In genomic region chr17:17870892-17871550, GRCm38 (mm10) we compare ENCODE assay signal across 36 mouse cellular contexts. TPM values are rescaled to one million over a fixed set of nuclear protein-coding genes. Genes with fewer than 3 reads are reported as not detected.
A peak's percentile ranks its signal among the peaks of the same experiment; 100 is the strongest.
DNase-seq lines count a peak whose midpoint lies in the region; ATAC-seq and TF ChIP-seq lines count a peak whose summit lies in the region.
"Had no signal": no experiment of that assay in that cellular context is flagged by ENCODE, and none has a peak within 500 bp of the region (broad histone marks: within the 10 kb centered on the region; RNA-seq: fewer than 3 reads in every experiment).

No protein-coding gene starts in this region.

- no peaks in the 10 kb centered on the region for H3K27me3 ChIP-seq in hindbrain, embryonic 11.5 days (ENCODE audit: control insufficient read depth, insufficient read depth, low read length)
- H3K27me3 ChIP-seq: limb, embryonic 13.5 days; liver, embryonic 15.5 days had no signal

- 15% methylated on average over 2 of the region's 2 CpGs for WGBS in macrophage (ENCODE audit: missing documents)
- WGBS in hindbrain, embryonic 11.5 days: 84% methylated on average over 2 of the region's 2 CpGs

- no peak for TF ChIP-seq POLR2A in bone marrow macrophage, adult 2 months (IDR thresholded peaks at IDR 0.05; ENCODE audit: borderline replicate concordance, low read depth, low read length)

- intact Hi-C loops in left cerebral cortex, postnatal 4 days (cut with DNase I): no loop called here

- peaks cover 52% of the 10 kb centered on the region for H3K4me1 ChIP-seq in bone marrow macrophage, adult 2 months (ENCODE audit: control insufficient read depth, insufficient read depth, low read length)
- H3K4me1 ChIP-seq in hindbrain, embryonic 11.5 days (replicated peaks; ENCODE audit: control insufficient read depth, insufficient read depth, low read length): no peaks in the 10 kb centered on the region
- H3K4me1 ChIP-seq: limb, embryonic 13.5 days had no signal

- no peaks in the 10 kb centered on the region for H3K9me3 ChIP-seq in hindbrain, embryonic 11.5 days (ENCODE audit: control insufficient read depth, low read length)
- H3K9me3 ChIP-seq: limb, embryonic 13.5 days; liver, embryonic 15.5 days had no signal

- H3K4me2 ChIP-seq in hindbrain, embryonic 11.5 days (replicated peaks; ENCODE audit: low read depth, low read length): no peak overlapping the region
- H3K4me2 ChIP-seq: heart, embryonic 11.5 days; hindbrain, embryonic 14.5 days; limb, embryonic 13.5 days; liver, embryonic 15.5 days had no signal

- H3K36me3 ChIP-seq in macrophage (ENCODE audit: inconsistent target): no peaks in the 10 kb centered on the region
- H3K36me3 ChIP-seq in hindbrain, embryonic 11.5 days (ENCODE audit: control insufficient read depth, insufficient read depth, low read length): no peaks in the 10 kb centered on the region
- H3K36me3 ChIP-seq: liver, embryonic 15.5 days had no signal

- H3K79me2 ChIP-seq in macrophage (ENCODE audit: inconsistent target): no peaks in the 10 kb centered on the region

- ATAC-seq in hindbrain, embryonic 11.5 days (ENCODE audit: low FRiP score): no peak
- ATAC-seq: activated CD4-positive, CD25-positive, alpha-beta regulatory T cell, adult 4 months; forebrain, embryonic 16.5 days; intestine, postnatal 0 days had no signal

- peak overlapping the region; percentile 92 for H3K27ac ChIP-seq in bone marrow macrophage, adult 2 months (ENCODE audit: insufficient read depth, low read depth, low read length)
- H3K27ac ChIP-seq in macrophage: peak overlapping the region; percentile 90
- no peak overlapping the region for H3K27ac ChIP-seq in hindbrain, embryonic 11.5 days (ENCODE audit: low read depth, low read length)
- H3K27ac ChIP-seq: hindbrain, embryonic 14.5 days; limb, embryonic 13.5 days; liver, embryonic 15.5 days had no signal

- TF ChIP-seq CTCF in bone marrow macrophage, adult 2 months (IDR thresholded peaks at IDR 0.05; ENCODE audit: low read depth, low read length): no peak

- no peak overlapping the region for H3K9ac ChIP-seq in hindbrain, embryonic 11.5 days (ENCODE audit: low read depth, low read length)
- H3K9ac ChIP-seq: hindbrain, embryonic 14.5 days; limb, embryonic 13.5 days; liver, embryonic 15.5 days had no signal

- DNase-seq in 3T3-L1 (ENCODE audit: low read depth, low spot score) (peak; percentile 18), 416B (ENCODE audit: low read depth) (peak; percentile 70)
- DNase-seq in right cerebral cortex, postnatal 36 days (ENCODE audit: low spot score in 2 of 2): no peak
- no peak for DNase-seq in hindbrain, embryonic 11.5 days (ENCODE audit: low spot score)
- no peak for DNase-seq in left cerebral cortex, postnatal 4 days
- no peak for DNase-seq in cerebellum, adult 9-10 months
- DNase-seq: adrenal gland, adult 2 months; adrenal gland, postnatal 36 days; cerebellum, adult 11 months; cerebellum, postnatal 10 days; gastrocnemius, postnatal 10 days; heart, postnatal 36 days; kidney, adult 9 months; kidney, postnatal 10 days; midbrain, embryonic 14.5 days; thymus, postnatal 4 days had no signal

- H3K4me3 ChIP-seq in bone marrow macrophage, adult 2 months (ENCODE audit: insufficient read depth, low read length): no peak overlapping the region
- H3K4me3 ChIP-seq in macrophage (ENCODE audit: inconsistent target): no peak overlapping the region
- no peak overlapping the region for H3K4me3 ChIP-seq in hindbrain, embryonic 11.5 days (ENCODE audit: low read depth, low read length)
- H3K4me3 ChIP-seq: erythroblast, embryonic 14.5 days; limb, embryonic 13.5 days; liver, embryonic 15.5 days had no signal

RNA-seq across cellular contexts. Expression of gene Fpr1, which starts 12.7 kb away (rescaled TPM):
- 17.9 and 19.5 TPM in 2 replicates for polyA plus RNA-seq in bone marrow macrophage, adult 2 months (2012; ENCODE audit: insufficient read depth, insufficient read length, missing spikeins)
- total RNA-seq in macrophage (2018; cell fraction: chromatin; rRNA removed): 10 to 100 TPM in 9 of 26 experiments, 1 to 10 TPM in 5, not detected in 12; 1.2 to 66.2 (median 17.9) TPM
- 100 to 1,000 TPM in 1 of 26 experiments, 10 to 100 TPM in 12, 1 to 10 TPM in 5, under 1 TPM in 8; 0.22 to 148 (median 21.1) TPM for total RNA-seq in macrophage (2018; cell fraction: cytosol; rRNA removed)
- total RNA-seq in macrophage (2018; cell fraction: nucleus; rRNA removed): 100 to 1,000 TPM in 4 of 26 experiments, 10 to 100 TPM in 9, 1 to 10 TPM in 7, under 1 TPM in 2, not detected in 4; 0.45 to 175 (median 38.1) TPM
- 1.2 to 2.3 TPM (median 2.2 TPM) in 3 replicates for polyA plus RNA-seq in macrophage (2018)
- 0.17 and 0.25 TPM in 2 replicates for polyA plus RNA-seq in hindbrain, embryonic 11.5 days (2014; fragmentation: Nextera tagmentation; extraction: Ambion mirVana)
- under 1 TPM; 0.26 to 0.28 TPM for total RNA-seq in left cerebral cortex, postnatal 4 days (2021)
- total RNA-seq: adrenal gland, adult 2 months; adrenal gland, postnatal 36 days; left cerebral cortex, adult 18-20 months; left cerebral cortex, postnatal 25 days had no signal
- polyA plus RNA-seq: adrenal gland, adult 2 months; cortical plate, adult 2 months; erythroblast, embryonic 14.5 days; forebrain, embryonic 11.5 days; forebrain, embryonic 16.5 days; heart, embryonic 11.5 days; hindbrain, embryonic 14.5 days; limb, embryonic 13.5 days; midbrain, embryonic 14.5 days had no signal

RNA-seq across cellular contexts. Expression of gene Has1, which starts 16.0 kb away (rescaled TPM):
- not detected in 2 replicates for polyA plus RNA-seq in bone marrow macrophage, adult 2 months (2012; ENCODE audit: insufficient read depth, insufficient read length, missing spikeins)
- not detected for total RNA-seq in macrophage (2018; cell fraction: chromatin; rRNA removed)
- total RNA-seq in macrophage (2018; cell fraction: cytosol; rRNA removed): under 1 TPM in 1 of 26 experiments, not detected in 25; 0.07 TPM
- total RNA-seq in macrophage (2018; cell fraction: nucleus; rRNA removed): not detected
- not detected in 3 replicates for polyA plus RNA-seq in macrophage (2018)
- 1.2 and 2.6 TPM in 2 replicates for polyA plus RNA-seq in hindbrain, embryonic 11.5 days (2014; fragmentation: Nextera tagmentation; extraction: Ambion mirVana)
- total RNA-seq in left cerebral cortex, postnatal 4 days (2021): under 1 TPM in 1 of 2 experiments, not detected in 1; 0.20 TPM
- polyA plus RNA-seq: activated CD4-positive, CD25-positive, alpha-beta regulatory T cell, adult 4 months; erythroblast, embryonic 14.5 days had no signal

RNA-seq across cellular contexts. Expression of gene Fpr2, which starts 16.6 kb away (rescaled TPM):
- polyA plus RNA-seq in bone marrow macrophage, adult 2 months (2012; ENCODE audit: insufficient read depth, insufficient read length, missing spikeins): 54.1 and 56.6 TPM in 2 replicates
- total RNA-seq in macrophage (2018; cell fraction: chromatin; rRNA removed): 100 to 1,000 TPM in 5 of 26 experiments, 10 to 100 TPM in 9, 1 to 10 TPM in 5, under 1 TPM in 1, not detected in 6; 0.90 to 166 (median 23.0) TPM
- total RNA-seq in macrophage (2018; cell fraction: cytosol; rRNA removed): 100 to 1,000 TPM in 1 of 26 experiments, 10 to 100 TPM in 12, 1 to 10 TPM in 7, under 1 TPM in 6; 0.42 to 112 (median 26.0) TPM
- 100 to 1,000 TPM in 9 of 26 experiments, 10 to 100 TPM in 8, 1 to 10 TPM in 8, not detected in 1; 1.5 to 475 (median 44.9) TPM for total RNA-seq in macrophage (2018; cell fraction: nucleus; rRNA removed)
- polyA plus RNA-seq in macrophage (2018): 1.1 to 6.3 TPM (median 2.6 TPM) in 3 replicates
- not detected in 2 replicates for polyA plus RNA-seq in hindbrain, embryonic 11.5 days (2014; fragmentation: Nextera tagmentation; extraction: Ambion mirVana)
- under 1 TPM in 1 of 2 experiments, not detected in 1; 0.40 TPM for total RNA-seq in left cerebral cortex, postnatal 4 days (2021)
- total RNA-seq: adrenal gland, postnatal 36 days; heart, postnatal 36 days; left cerebral cortex, adult 18-20 months; left cerebral cortex, postnatal 25 days had no signal
- polyA plus RNA-seq: adrenal gland, adult 2 months; erythroblast, embryonic 14.5 days; forebrain, embryonic 11.5 days; forebrain, embryonic 16.5 days; heart, embryonic 11.5 days; intestine, postnatal 0 days; limb, embryonic 13.5 days; midbrain, embryonic 14.5 days had no signal

RNA-seq across cellular contexts. Expression of gene Fpr3, which starts 16.6 kb away (rescaled TPM):
- not detected in 2 replicates for polyA plus RNA-seq in bone marrow macrophage, adult 2 months (2012; ENCODE audit: insufficient read depth, insufficient read length, missing spikeins)
- under 1 TPM in 1 of 26 experiments, not detected in 25; 0.59 TPM for total RNA-seq in macrophage (2018; cell fraction: chromatin; rRNA removed)
- not detected for total RNA-seq in macrophage (2018; cell fraction: cytosol; rRNA removed)
- total RNA-seq in macrophage (2018; cell fraction: nucleus; rRNA removed): under 1 TPM in 1 of 26 experiments, not detected in 25; 0.46 TPM
- not detected in 3 replicates for polyA plus RNA-seq in macrophage (2018)
- not detected in 2 replicates for polyA plus RNA-seq in hindbrain, embryonic 11.5 days (2014; fragmentation: Nextera tagmentation; extraction: Ambion mirVana)
- not detected for total RNA-seq in left cerebral cortex, postnatal 4 days (2021)
- total RNA-seq: adrenal gland, adult 2 months; adrenal gland, postnatal 36 days; gastrocnemius, postnatal 10 days; heart, postnatal 36 days; left cerebral cortex, adult 18-20 months; left cerebral cortex, postnatal 25 days had no signal
- polyA plus RNA-seq: adrenal gland, adult 2 months; cortical plate, adult 2 months; embryonic facial prominence, embryonic 14.5 days; erythroblast, embryonic 14.5 days; forebrain, embryonic 11.5 days; forebrain, embryonic 16.5 days; gonadal fat pad, adult 2 months; heart, embryonic 11.5 days; heart, embryonic 16.5 days; hindbrain, embryonic 14.5 days; intestine, postnatal 0 days; large intestine, adult 2 months; limb, embryonic 13.5 days; liver, embryonic 15.5 days; lung, embryonic 16.5 days; midbrain, embryonic 14.5 days; thymus, postnatal 0 days had no signal

RNA-seq across cellular contexts. Expression of gene Spaca6, which starts 44.1 kb away (rescaled TPM):
- polyA plus RNA-seq in bone marrow macrophage, adult 2 months (2012; ENCODE audit: insufficient read depth, insufficient read length, missing spikeins): 110 and 127 TPM in 2 replicates
- 100 to 1,000 TPM in 7 of 26 experiments, 10 to 100 TPM in 19; 15.1 to 273 (median 57.3) TPM for total RNA-seq in macrophage (2018; cell fraction: chromatin; rRNA removed)
- 1 to 10 TPM in 23 of 26 experiments, under 1 TPM in 3; 0.82 to 7.7 (median 2.2) TPM for total RNA-seq in macrophage (2018; cell fraction: cytosol; rRNA removed)
- total RNA-seq in macrophage (2018; cell fraction: nucleus; rRNA removed): 100 to 1,000 TPM in 7 of 26 experiments, 10 to 100 TPM in 19; 22.2 to 176 (median 70.3) TPM
- 0.64 to 1.0 TPM (median 0.86 TPM) in 3 replicates for polyA plus RNA-seq in macrophage (2018)
- 21.8 and 35.4 TPM in 2 replicates for polyA plus RNA-seq in hindbrain, embryonic 11.5 days (2014; fragmentation: Nextera tagmentation; extraction: Ambion mirVana)
- total RNA-seq in left cerebral cortex, postnatal 4 days (2021): 10 to 100 TPM; 87.5 to 99.7 TPM
- polyA plus RNA-seq: erythroblast, embryonic 14.5 days had no signal

Comparison
In these comparisons a context has a peak if more than half of its experiments do, and no peak if none do; other contexts are left out.
1. DNase-seq: peak in 3T3-L1 (single experiment) and 416B (single experiment); none in right cerebral cortex, postnatal 36 days (0 of 2), hindbrain, embryonic 11.5 days (single experiment), left cerebral cortex, postnatal 4 days (single experiment) and cerebellum, adult 9-10 months (single experiment).